Mouse (Mus musculus): ENCODE data around the gene Popdc3.
A peak's percentile ranks its signal among the peaks of the same experiment; 100 is the strongest.
"Not testable (repeated sequence)": the region's sequence is repeated elsewhere in the genome, so short reads cannot be mapped to it uniquely, and the experiment has no call there.

Popdc3 gene

GRCm38 (mm10) chr10:45204582-45204981, 26.7 kb downstream of the Popdc3 start:
- DNase-seq (ENCODE audit: low spot score): no peak

GRCm38 (mm10) chr10:45210201-45210600, 32.3 kb downstream of the Popdc3 start:
- DNase-seq (ENCODE audit: low spot score): no peak

- DNase-seq (ENCODE audit: low spot score): no peak
These were observed 38.8 kb downstream of the Popdc3 start for GRCm38 (mm10) chr10:45216676-45217075.

- DNase-seq (ENCODE audit: low spot score): no peak
These were observed 52.1 kb downstream of the Popdc3 start for GRCm38 (mm10) chr10:45229954-45230353.

GRCm38 (mm10) chr10:45233351-45233750, 55.5 kb downstream of the Popdc3 start:
- no peak for DNase-seq (ENCODE audit: low spot score)

GRCm38 (mm10) chr10:45236304-45236703, 58.4 kb downstream of the Popdc3 start:
- no peak for DNase-seq (ENCODE audit: low spot score)

GRCm38 (mm10) chr10:45237492-45237891, 59.6 kb downstream of the Popdc3 start:
- no peak for DNase-seq (ENCODE audit: low spot score)

- DNase-seq (ENCODE audit: low spot score): no peak
These were observed 82.6 kb downstream of the Popdc3 start for GRCm38 (mm10) chr10:45260477-45260876.

- no peak for DNase-seq (ENCODE audit: low spot score)
These were observed 84.2 kb downstream of the Popdc3 start for GRCm38 (mm10) chr10:45262126-45262525.

- no peak for DNase-seq (ENCODE audit: low spot score)
These were observed 98.6 kb downstream of the Popdc3 start for GRCm38 (mm10) chr10:45276499-45276898.

GRCm38 (mm10) chr10:45276995-45277394, 99.1 kb downstream of the Popdc3 start:
- DNase-seq (ENCODE audit: low spot score): no peak

GRCm38 (mm10) chr10:45285651-45286050, 107.8 kb downstream of the Popdc3 start:
- no peak for DNase-seq (ENCODE audit: low spot score)

GRCm38 (mm10) chr10:45288351-45288750, 110.5 kb downstream of the Popdc3 start:
- DNase-seq (ENCODE audit: low spot score): no peak

- DNase-seq (ENCODE audit: low spot score): peak; percentile 5
These were observed 111.6 kb downstream of the Popdc3 start for GRCm38 (mm10) chr10:45289218-45290105.

GRCm38 (mm10) chr10:45290618-45291017, 112.7 kb downstream of the Popdc3 start:
- DNase-seq (ENCODE audit: low spot score): no peak

- not testable (repeated sequence) for DNase-seq (ENCODE audit: low spot score)
These were observed 114.3 kb downstream of the Popdc3 start for GRCm38 (mm10) chr10:45292159-45292558.

- DNase-seq (ENCODE audit: low spot score): no peak
These were observed 117.2 kb downstream of the Popdc3 start for GRCm38 (mm10) chr10:45295093-45295492.

GRCm38 (mm10) chr10:45298503-45298902, 120.6 kb downstream of the Popdc3 start:
- DNase-seq (ENCODE audit: low spot score): no peak

GRCm38 (mm10) chr10:45299509-45299908, 121.6 kb downstream of the Popdc3 start:
- DNase-seq (ENCODE audit: low spot score): no peak

GRCm38 (mm10) chr10:45303315-45304036, 125.6 kb downstream of the Popdc3 start:
- no peak for DNase-seq (ENCODE audit: low spot score)

GRCm38 (mm10) chr10:45305173-45305572, 127.3 kb downstream of the Popdc3 start:
- no peak for DNase-seq (ENCODE audit: low spot score)

GRCm38 (mm10) chr10:45311129-45311528, 133.2 kb downstream of the Popdc3 start:
- no peak for DNase-seq (ENCODE audit: low spot score)

GRCm38 (mm10) chr10:45311624-45312023, 133.7 kb downstream of the Popdc3 start:
- DNase-seq (ENCODE audit: low spot score): no peak

All from ovary, postnatal 14 days (tissue).